Mouse (Mus musculus): ENCODE measurements at regions not wholly inside any gene's neighbourhood (a gene's known extent, or its start where the extent isn't known, plus 50 kb on each side); places are given as distances from the start of the nearest gene placed in this dataset.

DNA sequence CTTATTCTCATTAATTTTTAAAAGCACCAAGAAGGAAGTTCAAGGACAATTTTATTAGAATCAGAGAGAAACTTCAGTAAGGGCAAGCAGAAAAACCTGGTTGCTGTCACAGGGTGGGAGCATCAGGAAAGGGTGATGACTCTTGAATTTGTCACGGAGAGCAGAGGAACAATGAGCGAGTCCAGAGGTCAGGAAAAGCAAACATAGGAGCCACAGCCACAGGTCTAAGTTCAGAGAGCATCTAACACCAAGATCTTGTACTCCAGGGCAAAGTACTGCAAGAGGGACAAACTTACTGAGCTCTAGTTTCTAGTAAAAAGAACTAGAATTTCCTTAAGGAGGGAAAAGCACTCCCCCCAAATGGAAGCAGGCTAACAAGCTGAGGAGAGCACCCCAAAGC, 444.2 kb downstream of the Nedd1 start:
- Histone ChIP-seq H3K4me2 (no peak overlapping the region), H3K9ac (replicated peaks) (no peak overlapping the region), H3K27me3 (replicated peaks) (no peaks in the 10 kb centered on the region), H3K9me3 (replicated peaks) (no peaks in the 10 kb centered on the region), H3K36me3 (no peaks in the 10 kb centered on the region), H3K4me3 (replicated peaks) (no peak overlapping the region), H3K4me1 (no peaks in the 10 kb centered on the region), H3K27ac (replicated peaks) (no peak overlapping the region)
- WGBS, result 35% methylated on average over 2 of the region's 2 CpGs
- ATAC-seq (ENCODE audit: low FRiP score), result no peak

DNA sequence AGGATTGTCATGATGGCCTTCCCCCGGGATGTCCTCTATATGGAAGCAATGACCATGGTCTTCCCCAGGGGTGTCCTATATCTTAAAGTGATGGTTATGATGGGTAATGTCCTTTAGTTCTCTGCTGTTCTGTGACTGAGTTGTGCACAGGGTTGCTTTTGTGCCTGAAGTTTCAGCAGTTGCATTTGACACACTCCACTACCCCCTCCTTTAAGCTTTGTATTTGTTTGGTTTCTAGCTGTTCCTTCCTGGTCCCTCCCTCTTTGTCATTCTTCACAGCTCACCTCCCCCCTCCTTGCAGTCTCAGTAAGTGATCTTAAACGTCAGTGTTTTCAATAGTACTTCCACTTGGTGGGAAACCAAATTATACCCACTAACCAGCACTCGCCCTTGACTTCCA, 464.4 kb downstream of the Nedd1 start:
- ATAC-seq (ENCODE audit: low FRiP score), result no peak
- Histone ChIP-seq H3K9me3 (replicated peaks) (no peaks in the 10 kb centered on the region), H3K36me3 (no peaks in the 10 kb centered on the region), H3K4me2 (no peak overlapping the region), H3K27ac (replicated peaks) (no peak overlapping the region), H3K9ac (replicated peaks) (no peak overlapping the region), H3K4me3 (replicated peaks) (no peak overlapping the region), H3K27me3 (replicated peaks) (no peaks in the 10 kb centered on the region), H3K4me1 (no peaks in the 10 kb centered on the region)
- 67% methylated on average over 3 of the region's 3 CpGs for WGBS

DNA sequence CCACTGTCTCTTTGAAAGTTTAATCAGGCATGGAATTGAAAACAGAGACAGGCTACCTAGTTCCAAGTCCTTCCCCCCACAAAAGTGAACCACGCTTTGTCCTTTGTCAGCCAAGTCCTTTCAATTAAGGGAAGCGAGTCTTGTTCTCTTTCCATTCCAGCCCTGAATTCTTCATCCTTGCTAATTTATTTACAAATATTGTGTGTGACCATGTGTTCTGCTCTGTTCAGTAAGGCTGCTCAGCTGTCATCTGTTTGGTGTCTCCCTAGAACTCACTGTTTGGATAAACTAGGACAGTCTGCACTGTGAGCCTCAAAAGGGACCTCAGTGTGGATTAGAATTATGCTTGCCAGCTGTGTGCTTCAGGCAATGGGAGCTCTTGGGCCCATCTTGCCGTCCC, 473.6 kb downstream of the Nedd1 start:
- 26% methylated on average over 3 of the region's 3 CpGs for WGBS
- no peaks in the 10 kb centered on the region for H3K27me3 ChIP-seq (replicated peaks)
- no peak for ATAC-seq (ENCODE audit: low FRiP score)
- peaks cover 5% of the 10 kb centered on the region; the same call in 1 of the 2 replicates for H3K4me1 ChIP-seq
- H3K9ac ChIP-seq (replicated peaks), result no peak overlapping the region
- H3K27ac ChIP-seq (replicated peaks), result no peak overlapping the region
- no peaks in the 10 kb centered on the region for H3K9me3 ChIP-seq (replicated peaks)
- no peaks in the 10 kb centered on the region for H3K36me3 ChIP-seq
- no peak overlapping the region for H3K4me2 ChIP-seq
- no peak overlapping the region for H3K4me3 ChIP-seq (replicated peaks)

DNA sequence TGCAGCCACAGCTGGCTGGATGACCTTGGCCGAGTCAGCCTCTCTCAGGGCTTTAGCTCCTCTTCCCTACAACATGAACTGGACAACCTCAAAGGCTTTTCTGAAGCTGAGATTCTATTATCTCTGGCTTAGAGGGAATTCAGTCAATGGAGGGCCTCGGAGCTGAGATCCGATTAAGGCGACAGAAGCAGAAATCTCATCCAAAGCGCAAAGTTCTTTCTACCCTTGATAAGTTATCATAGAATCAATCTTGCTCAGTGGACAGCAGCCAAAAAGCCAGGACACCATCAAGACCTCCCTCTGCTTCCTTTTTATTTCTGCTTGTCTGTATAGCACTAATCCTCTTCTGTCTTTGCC, 474.8 kb downstream of the Nedd1 start:
- WGBS, result 15% methylated on average over 5 of the region's 5 CpGs
- Histone ChIP-seq H3K27me3 (replicated peaks) (no peaks in the 10 kb centered on the region), H3K4me1 (peaks cover 9% of the 10 kb centered on the region; the same call in 1 of the 2 replicates), H3K9ac (replicated peaks) (no peak overlapping the region), H3K4me3 (replicated peaks) (no peak overlapping the region), H3K9me3 (replicated peaks) (no peaks in the 10 kb centered on the region), H3K36me3 (no peaks in the 10 kb centered on the region), H3K27ac (replicated peaks) (no peak overlapping the region), H3K4me2 (no peak overlapping the region)
- no peak for ATAC-seq (ENCODE audit: low FRiP score)

DNA sequence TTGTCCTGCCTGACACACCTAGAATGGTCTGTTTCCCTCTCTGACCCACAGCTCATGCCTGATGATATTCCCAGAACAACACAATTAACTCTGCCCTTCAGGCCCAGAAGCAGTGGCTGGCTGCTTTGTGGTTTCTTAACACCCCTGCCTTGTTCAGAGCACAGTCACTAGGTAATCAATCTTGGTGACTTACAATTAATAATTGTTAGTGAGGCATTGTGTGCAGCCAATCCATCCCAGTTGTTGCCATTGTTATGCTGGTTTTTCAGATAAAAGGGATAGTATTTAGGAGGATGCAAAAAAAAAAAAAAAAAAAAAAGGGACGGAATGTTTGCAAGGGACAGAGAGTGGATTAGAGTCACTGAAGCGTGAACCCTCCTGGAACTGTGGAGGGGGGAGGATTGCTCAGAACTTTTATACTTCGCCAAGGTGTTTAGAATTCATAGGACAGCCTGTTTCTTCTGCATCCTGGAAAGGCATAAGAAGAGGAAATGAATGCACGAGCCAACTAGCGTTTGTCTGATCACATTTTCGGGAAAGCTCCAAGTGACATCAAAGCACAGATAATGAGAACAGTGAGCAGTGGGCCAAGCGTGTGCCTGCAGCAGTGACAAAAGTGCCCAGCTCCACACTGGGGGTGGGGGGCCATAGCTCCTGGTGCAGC, 475.3 kb downstream of the Nedd1 start:
- no peak for ATAC-seq (ENCODE audit: low FRiP score)
- no peak overlapping the region for H3K27ac ChIP-seq (replicated peaks)

DNA sequence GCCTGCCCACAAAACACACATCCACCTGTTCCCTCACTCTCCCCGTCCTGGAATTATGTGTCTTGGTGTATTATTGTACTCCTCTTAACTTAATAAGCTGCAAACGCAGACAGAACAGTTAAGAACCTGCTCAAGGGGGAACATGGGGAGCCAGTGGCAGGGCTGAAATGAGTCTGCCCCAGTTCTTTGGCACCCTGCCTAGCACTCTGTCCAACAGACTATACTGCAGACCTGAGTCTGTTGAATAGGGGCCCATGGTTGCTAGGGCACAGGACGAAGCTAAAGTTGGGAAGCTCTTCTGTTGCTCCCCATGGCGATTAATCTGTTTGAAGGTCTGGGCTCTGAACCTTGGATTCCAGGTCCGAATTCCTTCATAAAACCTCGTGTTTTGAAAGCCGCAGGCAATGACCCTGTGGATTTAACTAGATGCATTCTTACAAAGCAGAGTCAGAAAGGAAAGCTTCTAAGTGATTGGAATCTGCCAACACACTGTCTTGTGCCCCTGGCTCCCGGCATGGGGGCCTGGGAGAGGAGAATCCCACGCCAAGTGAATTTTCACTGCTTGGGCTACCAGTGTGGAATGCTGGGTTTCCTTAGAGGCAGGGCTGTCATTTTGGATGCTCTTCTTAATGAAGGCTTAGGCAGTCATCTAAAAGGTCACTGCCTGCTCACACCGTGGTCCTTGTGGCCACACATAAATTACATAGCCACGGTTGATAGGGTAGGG, 479.3 kb downstream of the Nedd1 start:
- WGBS, result 28% methylated on average over 11 of the region's 11 CpGs
- peak; percentile 83 for ATAC-seq (ENCODE audit: low FRiP score)
- Histone ChIP-seq H3K27ac (replicated peaks) (peak overlapping the region; percentile 46; the same call in 1 of the 2 replicates), H3K4me2 (no peak overlapping the region), H3K9me3 (replicated peaks) (no peaks in the 10 kb centered on the region), H3K36me3 (no peaks in the 10 kb centered on the region), H3K4me1 (peaks cover 9% of the 10 kb centered on the region; the same call in 1 of the 2 replicates), H3K4me3 (replicated peaks) (no peak overlapping the region), H3K27me3 (replicated peaks) (no peaks in the 10 kb centered on the region), H3K9ac (replicated peaks) (no peak overlapping the region)

More for the DNA sequence above, 475.3 kb downstream of the Nedd1 start:
- Histone ChIP-seq H3K27me3 (replicated peaks) (no peaks in the 10 kb centered on the region), H3K4me2 (no peak overlapping the region), H3K4me3 (replicated peaks) (no peak overlapping the region), H3K9ac (replicated peaks) (no peak overlapping the region), H3K9me3 (replicated peaks) (no peaks in the 10 kb centered on the region), H3K4me1 (peaks cover 9% of the 10 kb centered on the region; the same call in 1 of the 2 replicates), H3K36me3 (no peaks in the 10 kb centered on the region)
- 9% methylated on average over 7 of the region's 7 CpGs for WGBS

DNA sequence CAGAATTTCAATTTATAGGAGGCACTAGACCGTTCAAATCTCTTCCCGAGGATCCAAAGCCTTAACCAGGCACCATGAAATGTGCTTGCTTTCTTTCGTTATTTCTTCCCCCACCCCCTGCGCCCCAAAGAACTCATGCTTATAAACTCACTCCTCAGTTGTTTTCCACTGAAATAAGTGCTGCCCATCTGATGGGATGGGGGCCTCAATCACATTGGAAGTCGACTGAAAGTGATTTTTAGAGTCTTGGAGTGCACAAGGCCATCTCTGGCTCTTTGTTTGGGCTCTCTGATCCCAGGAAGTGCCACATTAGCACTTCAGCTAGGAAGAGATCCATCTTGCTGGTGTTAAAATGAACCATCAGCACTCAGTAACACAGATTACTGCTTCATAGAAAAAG, 484.3 kb downstream of the Nedd1 start:
- H3K36me3 ChIP-seq, result no peaks in the 10 kb centered on the region
- 0 out of 2 replicates have a peak, but pooled peaks cover 3% of the 10 kb centered on the region for H3K4me1 ChIP-seq
- H3K27ac ChIP-seq (replicated peaks), result no peak overlapping the region
- no peaks in the 10 kb centered on the region for H3K9me3 ChIP-seq (replicated peaks)
- no peak overlapping the region for H3K4me2 ChIP-seq
- H3K9ac ChIP-seq (replicated peaks), result no peak overlapping the region
- no peaks in the 10 kb centered on the region for H3K27me3 ChIP-seq (replicated peaks)
- 62% methylated on average over 5 of the region's 5 CpGs for WGBS
- no peak overlapping the region for H3K4me3 ChIP-seq (replicated peaks)
- no peak for ATAC-seq (ENCODE audit: low FRiP score)

DNA sequence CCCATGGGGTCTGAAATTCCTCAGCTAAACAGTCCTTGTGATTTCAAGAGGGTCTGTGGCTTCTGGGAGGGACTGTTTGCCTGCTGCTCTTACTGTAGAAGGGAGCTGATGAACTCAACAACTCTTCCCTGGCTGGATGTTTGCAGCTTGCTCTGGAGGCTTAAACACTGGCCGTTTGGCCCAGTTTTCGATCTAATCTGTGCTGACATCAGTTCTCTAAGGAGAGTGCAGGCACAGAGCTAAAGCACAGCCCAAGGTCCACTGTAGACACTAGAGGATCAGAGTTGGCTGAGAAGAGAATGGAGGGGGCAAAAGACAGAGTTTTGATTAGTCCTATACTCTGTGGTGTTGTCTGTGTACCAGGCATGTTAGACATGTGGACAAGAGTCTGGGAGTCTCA, 490.1 kb downstream of the Nedd1 start:
- whole genome bisulfite sequencing, result 74% methylated on average over 2 of the region's 2 CpGs

DNA sequence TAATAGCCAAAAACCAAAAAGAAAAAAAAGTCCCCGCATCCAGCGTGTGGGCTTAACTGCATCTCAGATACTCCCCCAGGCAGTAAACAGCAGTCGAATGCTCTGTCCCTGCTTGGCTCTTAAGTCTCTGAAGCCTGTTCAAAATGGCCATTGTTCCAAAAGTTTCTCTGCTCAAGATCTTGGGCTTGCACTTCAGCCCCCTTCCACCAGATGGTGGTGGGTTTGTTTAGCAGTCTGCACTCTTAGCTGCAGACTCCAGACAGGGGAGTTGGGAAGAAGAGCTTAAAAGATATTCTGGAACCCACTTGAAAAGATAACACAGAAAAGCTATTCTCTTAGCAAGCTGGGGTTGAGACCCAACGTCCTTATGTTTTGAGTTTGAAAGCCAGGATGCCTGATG, 496.4 kb downstream of the Nedd1 start:
- Histone ChIP-seq H3K27me3 (replicated peaks) (no peaks in the 10 kb centered on the region), H3K4me1 (no peaks in the 10 kb centered on the region), H3K4me3 (replicated peaks) (no peak overlapping the region), H3K4me2 (no peak overlapping the region), H3K36me3 (no peaks in the 10 kb centered on the region), H3K9ac (replicated peaks) (no peak overlapping the region), H3K9me3 (replicated peaks) (no peaks in the 10 kb centered on the region), H3K27ac (replicated peaks) (no peak overlapping the region)
- ATAC-seq (ENCODE audit: low FRiP score), result no peak
- 68% methylated on average over 4 of the region's 4 CpGs for WGBS

More for the DNA sequence above, 490.1 kb downstream of the Nedd1 start:
- Histone ChIP-seq H3K36me3 (no peaks in the 10 kb centered on the region), H3K27me3 (replicated peaks) (no peaks in the 10 kb centered on the region), H3K4me3 (replicated peaks) (no peak overlapping the region), H3K4me2 (no peak overlapping the region), H3K9ac (replicated peaks) (no peak overlapping the region), H3K9me3 (replicated peaks) (no peaks in the 10 kb centered on the region), H3K4me1 (0 out of 2 replicates have a peak, but pooled peaks cover 3% of the 10 kb centered on the region), H3K27ac (replicated peaks) (no peak overlapping the region)
- ATAC-seq (ENCODE audit: low FRiP score), result no peak

DNA sequence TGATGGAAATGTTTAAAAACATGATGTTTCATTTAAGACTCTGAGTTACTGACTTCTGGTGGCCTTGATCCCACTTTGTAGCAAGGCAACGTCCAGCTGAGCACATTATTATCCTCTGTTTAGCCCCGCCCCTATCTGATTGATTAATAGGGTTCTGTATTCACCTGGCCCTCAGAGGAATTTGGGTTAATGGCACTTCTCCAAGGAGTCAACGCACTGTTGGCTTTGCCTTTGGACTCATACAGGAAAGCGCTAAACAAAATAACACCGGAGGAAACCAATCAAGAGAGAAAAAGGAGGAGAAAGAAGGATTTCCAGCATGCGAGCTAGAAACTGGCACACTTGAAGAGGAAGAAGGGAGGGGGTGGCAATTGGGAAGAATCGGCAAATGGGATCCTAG, 497.1 kb downstream of the Nedd1 start:
- WGBS, result 83% methylated on average over 7 of the region's 7 CpGs
- Histone ChIP-seq H3K4me1 (no peaks in the 10 kb centered on the region), H3K27me3 (replicated peaks) (no peaks in the 10 kb centered on the region), H3K9ac (replicated peaks) (no peak overlapping the region), H3K27ac (replicated peaks) (no peak overlapping the region), H3K36me3 (no peaks in the 10 kb centered on the region), H3K4me3 (replicated peaks) (no peak overlapping the region), H3K9me3 (replicated peaks) (no peaks in the 10 kb centered on the region), H3K4me2 (no peak overlapping the region)
- no peak for ATAC-seq (ENCODE audit: low FRiP score)

DNA sequence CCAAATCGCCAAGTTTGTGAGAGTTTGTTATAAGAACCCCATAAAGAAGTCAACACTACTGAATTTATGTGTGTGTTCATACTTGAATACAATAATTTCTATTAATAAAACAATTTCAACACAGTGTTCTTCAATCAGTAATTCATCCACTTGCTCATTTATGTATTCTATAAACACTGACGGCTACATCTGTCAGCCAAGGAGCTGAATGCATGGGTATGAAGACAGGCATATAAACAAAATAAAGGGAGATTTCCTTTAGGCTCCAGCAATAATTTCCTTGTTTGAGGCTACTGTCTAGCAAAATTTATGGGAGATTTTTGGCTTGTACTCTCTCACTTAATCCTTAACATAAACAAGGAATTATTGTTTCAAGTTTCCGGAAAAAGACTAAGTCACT, 502.9 kb downstream of the Nedd1 start:
- no peak for ATAC-seq (ENCODE audit: low FRiP score)
- no peaks in the 10 kb centered on the region for H3K36me3 ChIP-seq
- H3K4me3 ChIP-seq (replicated peaks), result no peak overlapping the region
- no peaks in the 10 kb centered on the region for H3K4me1 ChIP-seq
- no peaks in the 10 kb centered on the region for H3K9me3 ChIP-seq (replicated peaks)
- H3K27me3 ChIP-seq (replicated peaks), result no peaks in the 10 kb centered on the region
- no peak overlapping the region for H3K4me2 ChIP-seq
- WGBS, result 80% methylated on average over 3 of the region's 3 CpGs
- no peak overlapping the region for H3K27ac ChIP-seq (replicated peaks)
- no peak overlapping the region for H3K9ac ChIP-seq (replicated peaks)

DNA sequence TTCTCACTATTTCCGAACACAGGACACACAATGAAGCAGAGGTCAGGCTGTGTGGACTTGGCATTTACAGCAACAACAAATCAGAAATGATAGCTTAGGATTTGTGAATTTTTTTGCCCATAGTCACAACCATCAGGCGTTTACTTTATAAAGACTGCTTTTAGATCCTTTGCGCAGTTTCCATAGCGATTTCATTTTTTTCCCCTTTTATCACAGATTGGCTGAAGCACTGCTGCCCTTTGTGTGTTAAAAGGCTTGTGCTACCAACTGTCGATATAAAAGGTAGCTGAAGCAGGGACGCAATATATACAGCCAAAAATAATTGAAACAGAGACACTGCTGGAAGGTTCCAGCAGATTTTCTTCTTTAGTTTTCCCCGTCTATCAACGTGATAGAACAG, 551.4 kb downstream of the Nedd1 start:
- no peak overlapping the region for H3K4me3 ChIP-seq (replicated peaks)
- H3K9me3 ChIP-seq (replicated peaks), result no peaks in the 10 kb centered on the region
- no peak overlapping the region for H3K27ac ChIP-seq (replicated peaks)
- H3K4me2 ChIP-seq, result peak overlapping the region; percentile 20; the same call in 1 of the 2 replicates
- ATAC-seq (ENCODE audit: low FRiP score), result no peak
- 57% methylated on average over 8 of the region's 8 CpGs for WGBS
- no peak overlapping the region for H3K9ac ChIP-seq (replicated peaks)
- H3K4me1 ChIP-seq, result peaks cover 3% of the 10 kb centered on the region
- H3K36me3 ChIP-seq, result no peaks in the 10 kb centered on the region
- H3K27me3 ChIP-seq (replicated peaks), result no peaks in the 10 kb centered on the region
